In the genomic region with DNA sequence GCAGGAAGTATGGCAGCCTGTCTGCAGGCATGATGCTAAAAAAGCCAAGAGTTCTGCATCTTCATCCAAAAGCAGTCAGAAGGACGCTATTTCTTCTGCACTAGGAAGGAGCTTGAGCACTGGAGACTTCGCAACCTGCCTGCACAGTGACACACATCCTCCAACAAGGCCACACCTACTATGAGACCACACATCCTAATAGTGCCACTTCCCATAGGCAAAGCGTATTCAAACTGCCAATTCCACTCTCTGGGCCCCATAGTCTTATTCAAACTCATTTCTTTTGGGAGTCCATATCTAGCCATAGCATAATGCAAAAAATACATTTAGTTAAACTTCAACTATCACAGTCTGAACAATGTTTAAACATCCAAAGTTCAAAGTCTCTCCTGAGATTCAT, we compare ENCODE assay signal across 18 mouse cellular contexts.
"Had no signal": no experiment of that assay in that cellular context is flagged by ENCODE, and none has a peak within 500 bp of the region (broad histone marks: within the 10 kb centered on the region; RNA-seq: fewer than 3 reads in every experiment).

No protein-coding gene starts in this region.

- ATAC-seq: midbrain, embryonic 16.5 days had no signal

- DNase-seq: lung, adult 18-20 months; lung, embryonic 14.5 days; lung, postnatal 10 days; lung, postnatal 4 days; midbrain, embryonic 14.5 days; retina, postnatal 1 day; right cerebral cortex, adult 18-20 months; right cerebral cortex, postnatal 25 days; right cerebral cortex, postnatal 4 days; thymus, adult 18-20 months; thymus, postnatal 14 days; thymus, postnatal 36 days had no signal

- H3K36me3 ChIP-seq: midbrain, embryonic 10.5 days; midbrain, embryonic 12.5 days; neural tube, embryonic 13.5 days; neural tube, embryonic 15.5 days had no signal

- H3K9ac ChIP-seq: lung, embryonic 14.5 days; midbrain, embryonic 12.5 days; neural tube, embryonic 13.5 days; neural tube, embryonic 15.5 days had no signal

- H3K4me2 ChIP-seq: lung, embryonic 14.5 days; midbrain, embryonic 12.5 days; neural tube, embryonic 13.5 days; neural tube, embryonic 15.5 days had no signal

- H3K4me3 ChIP-seq: midbrain, embryonic 10.5 days; midbrain, embryonic 12.5 days; myocyte; neural tube, embryonic 13.5 days; neural tube, embryonic 15.5 days had no signal

- H3K27ac ChIP-seq: midbrain, embryonic 10.5 days; midbrain, embryonic 12.5 days; neural tube, embryonic 13.5 days; neural tube, embryonic 15.5 days had no signal

- H3K27me3 ChIP-seq: midbrain, embryonic 12.5 days; neural tube, embryonic 13.5 days; neural tube, embryonic 15.5 days had no signal

- H3K4me1 ChIP-seq: midbrain, embryonic 10.5 days; midbrain, embryonic 12.5 days; neural tube, embryonic 13.5 days; neural tube, embryonic 15.5 days had no signal

- H3K9me3 ChIP-seq: midbrain, embryonic 10.5 days; midbrain, embryonic 12.5 days; neural tube, embryonic 13.5 days; neural tube, embryonic 15.5 days had no signal
